Mouse (Mus musculus): Measurements from ENCODE around the gene Ifnk. TPM values are rescaled to one million over a fixed set of nuclear protein-coding genes. Genes with fewer than 3 reads are reported as not detected.

The Ifnk gene
- polyA plus RNA-seq, 1 experiment from 2014 or later, result not detected

GRCm38 (mm10) chr4:35165947-35166346 is 14.1 kb downstream of the Ifnk start:
- WGBS, result 88% methylated on average over 3 of the region's 3 CpGs
- Histone ChIP-seq H3K9me3 (ENCODE audit: control insufficient read depth, low read length) (no peaks in the 10 kb centered on the region), H3K4me3 (ENCODE audit: low read depth, low read length) (no peak overlapping the region), H3K27ac (ENCODE audit: low read depth, low read length) (no peak overlapping the region), H3K9ac (replicated peaks; ENCODE audit: low read depth, low read length) (no peak overlapping the region), H3K27me3 (ENCODE audit: control insufficient read depth, insufficient read depth, low read length) (no peaks in the 10 kb centered on the region), H3K4me2 (ENCODE audit: low read depth, low read length) (no peak overlapping the region), H3K36me3 (ENCODE audit: control insufficient read depth, insufficient read depth, low read length) (no peaks in the 10 kb centered on the region), H3K4me1 (ENCODE audit: control insufficient read depth, insufficient read depth, low read length) (no peaks in the 10 kb centered on the region)
- ATAC-seq (ENCODE audit: low read depth), result no peak

- H3K9ac ChIP-seq (replicated peaks; ENCODE audit: low read depth, low read length), result no peak overlapping the region
- no peaks in the 10 kb centered on the region for H3K27me3 ChIP-seq (ENCODE audit: control insufficient read depth, insufficient read depth, low read length)
- H3K27ac ChIP-seq (ENCODE audit: low read depth, low read length), result no peak overlapping the region
- H3K4me2 ChIP-seq (ENCODE audit: low read depth, low read length), result no peak overlapping the region
- H3K36me3 ChIP-seq (ENCODE audit: control insufficient read depth, insufficient read depth, low read length), result no peaks in the 10 kb centered on the region
- 79% methylated on average over 5 of the region's 5 CpGs for WGBS
- no peaks in the 10 kb centered on the region for H3K4me1 ChIP-seq (ENCODE audit: control insufficient read depth, insufficient read depth, low read length)
- H3K4me3 ChIP-seq (ENCODE audit: low read depth, low read length), result no peak overlapping the region
- no peaks in the 10 kb centered on the region for H3K9me3 ChIP-seq (ENCODE audit: control insufficient read depth, low read length)
- no peak for ATAC-seq (ENCODE audit: low read depth)
These were observed 16.0 kb downstream of the Ifnk start for GRCm38 (mm10) chr4:35167855-35168254.

- no peak overlapping the region for H3K27ac ChIP-seq (ENCODE audit: low read depth, low read length)
- H3K36me3 ChIP-seq (ENCODE audit: control insufficient read depth, insufficient read depth, low read length), result no peaks in the 10 kb centered on the region
- no peak overlapping the region for H3K4me3 ChIP-seq (ENCODE audit: low read depth, low read length)
- H3K27me3 ChIP-seq (ENCODE audit: control insufficient read depth, insufficient read depth, low read length), result no peaks in the 10 kb centered on the region
- no peak overlapping the region for H3K9ac ChIP-seq (replicated peaks; ENCODE audit: low read depth, low read length)
- H3K4me2 ChIP-seq (ENCODE audit: low read depth, low read length), result no peak overlapping the region
- ATAC-seq (ENCODE audit: low read depth), result no peak
- no peaks in the 10 kb centered on the region for H3K4me1 ChIP-seq (ENCODE audit: control insufficient read depth, insufficient read depth, low read length)
- 70% methylated on average over 13 of the region's 13 CpGs for WGBS
- H3K9me3 ChIP-seq (ENCODE audit: control insufficient read depth, low read length), result no peaks in the 10 kb centered on the region
These were observed 17.8 kb downstream of the Ifnk start for GRCm38 (mm10) chr4:35169571-35170125.

GRCm38 (mm10) chr4:35172471-35172870 is 20.6 kb downstream of the Ifnk start:
- Histone ChIP-seq H3K9me3 (ENCODE audit: control insufficient read depth, low read length) (no peaks in the 10 kb centered on the region), H3K4me2 (ENCODE audit: low read depth, low read length) (no peak overlapping the region), H3K4me1 (ENCODE audit: control insufficient read depth, insufficient read depth, low read length) (no peaks in the 10 kb centered on the region), H3K27me3 (ENCODE audit: control insufficient read depth, insufficient read depth, low read length) (no peaks in the 10 kb centered on the region), H3K4me3 (ENCODE audit: low read depth, low read length) (no peak overlapping the region), H3K36me3 (ENCODE audit: control insufficient read depth, insufficient read depth, low read length) (no peaks in the 10 kb centered on the region), H3K9ac (replicated peaks; ENCODE audit: low read depth, low read length) (no peak overlapping the region), H3K27ac (ENCODE audit: low read depth, low read length) (no peak overlapping the region)
- WGBS, result 98% methylated on average over 2 of the region's 2 CpGs
- ATAC-seq (ENCODE audit: low read depth), result no peak

GRCm38 (mm10) chr4:35173551-35173950 is 21.7 kb downstream of the Ifnk start:
- no peak for ATAC-seq (ENCODE audit: low read depth)

GRCm38 (mm10) chr4:35175566-35175965 is 23.7 kb downstream of the Ifnk start:
- H3K4me1 ChIP-seq (ENCODE audit: control insufficient read depth, insufficient read depth, low read length), result no peaks in the 10 kb centered on the region
- H3K27me3 ChIP-seq (ENCODE audit: control insufficient read depth, insufficient read depth, low read length), result no peaks in the 10 kb centered on the region
- no peak overlapping the region for H3K4me3 ChIP-seq (ENCODE audit: low read depth, low read length)
- H3K27ac ChIP-seq (ENCODE audit: low read depth, low read length), result no peak overlapping the region
- 93% methylated on average over 2 of the region's 2 CpGs for WGBS
- H3K9me3 ChIP-seq (ENCODE audit: control insufficient read depth, low read length), result no peaks in the 10 kb centered on the region
- H3K36me3 ChIP-seq (ENCODE audit: control insufficient read depth, insufficient read depth, low read length), result no peaks in the 10 kb centered on the region
- no peak for ATAC-seq (ENCODE audit: low read depth)
- no peak overlapping the region for H3K4me2 ChIP-seq (ENCODE audit: low read depth, low read length)
- H3K9ac ChIP-seq (replicated peaks; ENCODE audit: low read depth, low read length), result no peak overlapping the region

More at GRCm38 (mm10) chr4:35173551-35173950, 21.7 kb downstream of the Ifnk start:
- WGBS, result 64% methylated on average over 1 of the region's 1 CpGs
- Histone ChIP-seq H3K9me3 (ENCODE audit: control insufficient read depth, low read length) (no peaks in the 10 kb centered on the region), H3K36me3 (ENCODE audit: control insufficient read depth, insufficient read depth, low read length) (no peaks in the 10 kb centered on the region), H3K9ac (replicated peaks; ENCODE audit: low read depth, low read length) (no peak overlapping the region), H3K27me3 (ENCODE audit: control insufficient read depth, insufficient read depth, low read length) (no peaks in the 10 kb centered on the region), H3K4me1 (ENCODE audit: control insufficient read depth, insufficient read depth, low read length) (no peaks in the 10 kb centered on the region), H3K4me3 (ENCODE audit: low read depth, low read length) (no peak overlapping the region), H3K27ac (ENCODE audit: low read depth, low read length) (no peak overlapping the region), H3K4me2 (ENCODE audit: low read depth, low read length) (no peak overlapping the region)

- WGBS, result 79% methylated on average over 12 of the region's 12 CpGs
- no peak overlapping the region for H3K27ac ChIP-seq (ENCODE audit: low read depth, low read length)
- H3K27me3 ChIP-seq (ENCODE audit: control insufficient read depth, insufficient read depth, low read length), result no peaks in the 10 kb centered on the region
- H3K36me3 ChIP-seq (ENCODE audit: control insufficient read depth, insufficient read depth, low read length), result no peaks in the 10 kb centered on the region
- no peaks in the 10 kb centered on the region for H3K4me1 ChIP-seq (ENCODE audit: control insufficient read depth, insufficient read depth, low read length)
- H3K4me3 ChIP-seq (ENCODE audit: low read depth, low read length), result no peak overlapping the region
- no peaks in the 10 kb centered on the region for H3K9me3 ChIP-seq (ENCODE audit: control insufficient read depth, low read length)
- H3K9ac ChIP-seq (replicated peaks; ENCODE audit: low read depth, low read length), result no peak overlapping the region
- ATAC-seq (ENCODE audit: low read depth), result no peak
- H3K4me2 ChIP-seq (ENCODE audit: low read depth, low read length), result no peak overlapping the region
These were observed 26.2 kb downstream of the Ifnk start for GRCm38 (mm10) chr4:35177926-35178645.

- WGBS, result 96% methylated on average over 8 of the region's 8 CpGs
- H3K27ac ChIP-seq (ENCODE audit: low read depth, low read length), result no peak overlapping the region
- no peaks in the 10 kb centered on the region for H3K27me3 ChIP-seq (ENCODE audit: control insufficient read depth, insufficient read depth, low read length)
- 0 out of 2 replicates have a peak, but pooled peaks cover 4% of the 10 kb centered on the region for H3K36me3 ChIP-seq (ENCODE audit: control insufficient read depth, insufficient read depth, low read length)
- no peak overlapping the region for H3K4me2 ChIP-seq (ENCODE audit: low read depth, low read length)
- no peaks in the 10 kb centered on the region; the same call in 1 of the 2 replicates for H3K9me3 ChIP-seq (ENCODE audit: control insufficient read depth, low read length)
- no peak for ATAC-seq (ENCODE audit: low read depth)
- H3K4me3 ChIP-seq (ENCODE audit: low read depth, low read length), result no peak overlapping the region
- H3K4me1 ChIP-seq (ENCODE audit: control insufficient read depth, insufficient read depth, low read length), result no peaks in the 10 kb centered on the region
- H3K9ac ChIP-seq (replicated peaks; ENCODE audit: low read depth, low read length), result no peak overlapping the region
These were observed 35.9 kb downstream of the Ifnk start for GRCm38 (mm10) chr4:35187617-35188326.

- Histone ChIP-seq H3K4me1 (ENCODE audit: control insufficient read depth, insufficient read depth, low read length) (no peaks in the 10 kb centered on the region), H3K4me2 (ENCODE audit: low read depth, low read length) (no peak overlapping the region), H3K9ac (replicated peaks; ENCODE audit: low read depth, low read length) (no peak overlapping the region), H3K4me3 (ENCODE audit: low read depth, low read length) (no peak overlapping the region), H3K27me3 (ENCODE audit: control insufficient read depth, insufficient read depth, low read length) (no peaks in the 10 kb centered on the region), H3K27ac (ENCODE audit: low read depth, low read length) (no peak overlapping the region), H3K9me3 (ENCODE audit: control insufficient read depth, low read length) (no peaks in the 10 kb centered on the region; the same call in 1 of the 2 replicates), H3K36me3 (ENCODE audit: control insufficient read depth, insufficient read depth, low read length) (0 out of 2 replicates have a peak, but pooled peaks cover 4% of the 10 kb centered on the region)
- WGBS, result 64% methylated on average over 5 of the region's 5 CpGs
- ATAC-seq (ENCODE audit: low read depth), result no peak
These were observed 37.9 kb downstream of the Ifnk start for GRCm38 (mm10) chr4:35189794-35190193.

All from neural tube, embryonic 14.5 days (tissue).